Mouse (Mus musculus) kidney, adult 9 months (tissue): ENCODE data around the gene Dcaf11.

ENCODE experiments used
- DNase-seq: peaks from one replicate; pipeline ENCODE4 v3.0.0; 2022

Dcaf11 gene

DNA sequence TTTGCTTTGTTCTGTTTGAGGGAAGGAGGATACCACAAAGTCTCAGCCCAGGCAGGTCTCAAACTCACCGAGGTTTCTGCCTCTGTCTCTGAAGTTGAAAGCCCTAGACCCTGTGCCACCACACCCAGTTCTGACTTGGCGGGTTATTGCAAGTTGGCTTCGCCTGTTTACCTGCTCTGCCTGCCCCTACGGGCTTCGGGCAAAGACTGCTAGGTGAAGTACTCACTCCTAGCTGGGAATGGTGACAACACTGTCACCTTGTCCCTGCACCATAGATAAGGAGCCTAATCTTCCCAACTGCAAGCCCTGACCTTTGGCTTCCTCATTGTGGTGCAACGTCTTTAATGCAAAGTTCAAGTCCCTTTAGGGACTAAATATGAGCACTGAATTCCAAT lies 25.8 kb downstream of the Dcaf11 start:
- no peak for DNase-seq

DNA sequence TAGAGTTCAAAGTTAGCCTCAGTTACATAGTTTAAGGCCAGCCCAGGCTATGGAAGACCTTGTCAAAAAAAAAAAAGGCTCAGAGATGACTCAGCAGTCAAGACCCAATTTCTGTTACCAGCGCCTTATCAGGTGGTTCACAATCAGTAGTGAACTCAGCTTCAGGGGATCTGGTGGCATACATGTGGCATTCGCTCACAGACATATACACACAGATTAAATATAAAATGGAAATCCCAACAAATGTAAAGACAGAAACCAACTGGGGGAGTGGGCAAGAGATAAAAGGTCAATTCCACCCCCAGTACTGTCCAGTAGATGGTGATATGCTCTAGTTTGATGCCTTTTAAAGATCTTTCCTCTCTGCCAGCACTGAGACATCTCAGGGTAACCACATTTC lies 26.3 kb downstream of the Dcaf11 start:
- DNase-seq: no peak

DNA sequence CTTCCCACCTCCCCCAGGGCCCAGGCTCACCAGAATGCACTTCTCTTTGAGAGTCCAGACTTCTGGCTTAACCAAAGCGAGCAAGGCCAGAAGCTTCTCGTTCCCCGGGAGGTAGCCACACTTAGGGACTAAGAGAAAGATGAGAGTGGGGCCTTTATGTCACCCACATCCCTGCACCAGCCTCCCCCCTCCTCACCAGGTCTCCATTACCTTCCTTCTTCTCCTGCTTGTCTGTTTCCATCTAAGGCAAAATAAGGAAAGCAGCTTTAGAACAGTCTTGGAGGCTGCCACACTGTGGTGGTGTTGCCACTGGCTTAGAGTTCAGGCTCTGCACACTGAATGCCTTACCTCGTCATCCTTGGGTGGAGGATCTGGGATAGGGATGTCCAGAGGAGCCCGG lies 29.5 kb downstream of the Dcaf11 start:
- no peak for DNase-seq

DNA sequence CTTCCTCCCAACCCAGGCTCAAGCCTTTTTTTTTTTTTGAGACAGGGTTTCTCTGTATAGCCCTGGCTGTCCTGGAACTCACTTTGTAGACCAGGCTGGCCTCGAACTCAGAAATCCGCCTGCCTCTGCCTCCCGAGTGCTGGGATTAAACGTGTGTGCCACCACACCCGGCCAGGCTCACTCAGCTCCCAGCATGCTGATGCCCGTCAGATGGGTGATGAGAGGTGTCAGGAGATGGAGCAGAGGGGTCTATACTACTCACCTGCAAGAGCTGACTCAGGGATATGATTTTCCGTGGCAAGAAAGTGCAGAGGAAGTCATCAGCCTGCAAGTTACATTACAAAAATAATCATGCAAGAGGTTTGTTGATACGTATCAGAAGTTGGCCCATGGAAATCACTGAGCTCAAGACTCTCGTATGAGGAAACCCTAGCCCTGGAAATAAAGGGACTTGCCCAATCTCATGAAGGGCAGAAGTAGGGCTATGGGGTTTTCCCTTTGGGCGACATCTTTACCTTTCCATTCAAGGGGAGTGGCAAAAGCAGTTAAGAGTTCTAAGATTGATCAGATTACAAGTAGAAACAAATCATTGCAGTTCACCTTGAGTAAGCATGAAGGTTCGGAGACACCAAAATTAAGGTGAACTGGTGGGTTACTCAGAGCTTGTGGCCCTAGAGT lies 30.1 kb downstream of the Dcaf11 start:
- DNase-seq: no peak

DNA sequence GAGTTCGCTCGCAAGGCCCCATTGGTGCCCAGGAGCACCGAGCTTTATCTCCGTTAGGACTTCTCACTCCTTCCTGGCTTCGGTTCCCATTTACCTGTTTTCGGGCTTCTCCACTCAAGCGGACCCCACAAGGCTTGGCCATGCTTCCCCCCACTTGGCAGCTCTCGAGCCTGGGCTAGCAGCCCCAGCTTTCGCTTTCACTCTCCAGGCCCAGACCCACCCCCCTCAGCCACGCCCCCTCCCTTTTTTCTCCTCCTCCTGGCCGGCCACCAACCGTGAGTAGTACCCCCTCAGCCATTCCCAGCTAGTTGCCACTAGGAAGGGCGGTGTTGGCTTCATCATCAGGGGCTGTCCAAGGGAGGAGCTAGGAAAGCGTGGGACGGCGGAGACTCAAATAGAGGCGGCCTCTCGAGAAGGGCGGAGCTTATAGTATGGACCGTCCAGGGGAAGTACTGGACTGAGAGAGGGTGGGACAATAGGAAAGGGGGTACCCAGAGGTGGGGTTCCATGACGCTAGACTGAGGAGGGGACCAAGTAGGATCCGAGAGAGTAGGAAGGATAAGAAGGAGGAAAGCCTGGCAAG lies 31.0 kb downstream of the Dcaf11 start, which contains the start of gene Psme2:
TSS of gene Psme2 (minus strand) at position 366 of the 583 bp plus-strand sequence.
- DNase-seq: peak; percentile 99

DNA sequence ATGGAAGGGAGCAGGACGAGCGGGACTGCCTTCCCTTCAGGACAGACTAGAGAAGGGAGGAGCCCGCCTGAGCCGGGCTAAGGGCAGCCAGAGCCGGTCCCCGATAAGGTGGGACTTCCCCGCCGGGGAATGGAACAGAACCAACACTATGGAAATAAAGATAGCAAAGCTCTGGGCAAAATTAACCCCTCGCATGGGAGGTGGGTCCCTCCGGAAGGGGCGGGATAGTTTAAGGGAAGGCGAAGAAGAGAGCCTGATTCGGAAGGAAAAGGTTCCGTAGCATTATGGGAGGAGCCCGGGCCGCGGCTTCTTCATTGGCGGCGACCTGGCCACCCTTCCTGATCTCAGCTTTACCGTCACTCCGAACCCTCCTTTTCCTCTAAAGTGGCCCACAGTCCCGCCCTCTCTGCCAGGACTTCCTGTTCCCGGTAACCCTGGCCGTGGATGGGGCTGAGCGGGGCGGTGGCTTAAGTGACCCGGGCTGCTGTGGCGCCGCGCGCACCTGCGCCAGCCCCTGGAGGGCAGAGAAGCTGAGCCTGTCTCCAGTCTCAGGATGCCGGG lies 31.6 kb downstream of the Dcaf11 start, which contains the start of gene Rnf31:
TSS of gene Rnf31 (plus strand) at position 378 of the 561 bp plus-strand sequence.
- peak; percentile 99 for DNase-seq

DNA sequence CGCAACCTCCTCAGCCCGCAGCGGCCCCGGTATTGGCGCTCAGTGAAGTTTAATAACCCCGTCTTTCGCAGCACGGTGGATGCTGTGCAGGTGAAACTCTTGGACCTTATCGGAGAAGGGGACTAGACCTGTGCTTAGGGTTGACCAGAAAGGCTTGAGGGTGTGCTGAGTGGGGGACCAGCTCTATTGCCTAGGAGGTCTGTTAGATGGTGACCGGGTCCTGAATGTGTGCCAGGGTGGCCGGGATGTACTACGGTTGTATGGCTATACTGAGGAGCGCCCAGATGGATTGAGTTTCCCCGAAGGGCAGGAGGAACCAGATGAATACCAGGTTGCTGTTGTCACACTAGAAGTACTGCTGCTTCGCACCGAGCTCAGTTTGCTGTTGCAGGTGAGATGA lies 32.4 kb downstream of the Dcaf11 start:
- DNase-seq: peak; percentile 49

DNA sequence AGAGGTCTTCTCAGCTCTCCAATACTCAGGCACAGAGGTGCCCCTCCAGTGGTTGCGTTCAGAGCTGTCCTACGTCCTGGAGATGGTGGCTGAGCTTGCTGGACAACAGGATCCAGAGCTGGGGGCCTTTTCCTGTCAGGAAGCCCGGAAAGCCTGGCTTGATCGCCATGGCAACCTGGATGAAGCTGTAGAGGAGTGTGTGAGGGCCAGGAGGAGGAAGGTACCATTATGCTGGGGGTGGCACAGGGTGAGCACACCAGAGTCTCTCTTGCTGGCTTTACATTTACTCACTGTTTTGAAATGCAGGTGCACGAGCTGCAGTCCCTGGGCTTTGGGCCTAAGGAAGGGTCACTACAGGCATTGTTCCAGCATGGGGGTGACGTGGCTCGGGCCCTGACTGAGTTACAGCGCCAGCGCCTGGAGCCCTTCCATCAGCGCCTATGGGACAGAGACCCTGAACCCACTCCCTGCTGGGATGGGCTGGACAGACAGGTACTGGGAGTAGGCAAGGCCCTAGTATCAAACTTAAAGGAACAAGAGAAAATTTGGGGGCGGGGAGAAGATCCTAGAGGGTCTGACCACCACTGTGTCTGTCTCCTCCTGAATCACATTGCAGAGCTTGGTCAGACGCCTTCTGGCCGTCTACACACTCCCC lies 36.4 kb downstream of the Dcaf11 start:
- DNase-seq: no peak

DNA sequence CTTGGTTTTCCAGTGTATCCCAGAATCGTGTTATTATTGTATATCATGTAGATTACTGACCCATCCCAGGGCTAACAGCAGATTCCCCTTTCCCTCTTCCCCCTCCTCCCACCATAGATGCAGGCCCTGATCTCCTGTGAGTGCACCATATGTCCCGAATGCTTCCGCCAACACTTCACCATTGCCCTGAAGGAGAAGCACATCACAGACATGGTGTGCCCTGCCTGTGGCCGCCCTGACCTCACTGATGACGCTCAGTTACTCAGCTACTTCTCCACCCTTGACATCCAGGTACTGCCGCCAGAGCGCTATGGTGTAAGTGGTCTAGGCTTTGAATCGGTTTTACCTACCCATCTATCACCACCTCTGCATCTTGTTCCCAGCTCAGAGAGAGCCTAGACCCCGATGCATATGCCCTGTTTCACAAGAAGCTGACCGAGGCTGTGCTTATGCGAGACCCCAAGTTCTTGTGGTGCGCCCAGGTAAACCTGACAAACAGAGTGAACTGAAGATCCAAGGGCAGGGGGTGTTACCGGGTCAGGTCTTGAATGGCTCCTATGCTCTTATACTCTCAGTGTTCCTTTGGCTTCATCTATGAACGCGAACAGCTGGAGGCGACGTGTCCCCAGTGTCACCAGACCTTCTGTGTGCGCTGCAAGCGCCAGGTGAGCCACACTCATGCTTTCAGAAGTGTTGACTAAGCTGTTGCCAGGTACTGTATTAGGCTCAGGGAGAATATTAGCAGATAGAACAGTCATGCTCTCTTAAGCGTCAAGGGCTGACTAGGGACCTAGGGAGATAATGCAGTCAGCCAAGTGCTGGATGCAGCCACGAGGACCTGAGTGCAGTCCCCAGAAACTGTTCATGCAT lies 39.0 kb downstream of the Dcaf11 start:
- no peak for DNase-seq

DNA sequence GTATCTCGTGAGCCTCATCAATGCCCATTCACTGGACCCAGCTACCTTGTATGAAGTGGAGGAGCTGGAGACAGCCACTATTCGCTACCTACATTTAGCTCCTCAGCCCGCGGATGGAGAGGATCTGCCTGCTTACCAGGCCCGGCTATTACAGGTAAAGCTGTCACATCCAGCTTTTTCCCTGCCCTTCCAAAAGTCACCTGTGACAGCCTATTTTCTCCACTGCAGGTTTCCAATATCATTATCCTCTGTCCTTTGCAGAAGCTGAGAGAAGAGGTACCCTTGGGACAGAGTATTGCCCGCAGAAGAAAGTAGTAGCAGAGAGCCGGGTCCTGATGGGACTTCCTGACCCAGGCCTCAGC lies 43.4 kb downstream of the Dcaf11 start, which contains the start of gene Irf9:
TSS of gene Irf9 (plus strand) at position 301 of the 362 bp plus-strand sequence.
- DNase-seq: no peak

DNA sequence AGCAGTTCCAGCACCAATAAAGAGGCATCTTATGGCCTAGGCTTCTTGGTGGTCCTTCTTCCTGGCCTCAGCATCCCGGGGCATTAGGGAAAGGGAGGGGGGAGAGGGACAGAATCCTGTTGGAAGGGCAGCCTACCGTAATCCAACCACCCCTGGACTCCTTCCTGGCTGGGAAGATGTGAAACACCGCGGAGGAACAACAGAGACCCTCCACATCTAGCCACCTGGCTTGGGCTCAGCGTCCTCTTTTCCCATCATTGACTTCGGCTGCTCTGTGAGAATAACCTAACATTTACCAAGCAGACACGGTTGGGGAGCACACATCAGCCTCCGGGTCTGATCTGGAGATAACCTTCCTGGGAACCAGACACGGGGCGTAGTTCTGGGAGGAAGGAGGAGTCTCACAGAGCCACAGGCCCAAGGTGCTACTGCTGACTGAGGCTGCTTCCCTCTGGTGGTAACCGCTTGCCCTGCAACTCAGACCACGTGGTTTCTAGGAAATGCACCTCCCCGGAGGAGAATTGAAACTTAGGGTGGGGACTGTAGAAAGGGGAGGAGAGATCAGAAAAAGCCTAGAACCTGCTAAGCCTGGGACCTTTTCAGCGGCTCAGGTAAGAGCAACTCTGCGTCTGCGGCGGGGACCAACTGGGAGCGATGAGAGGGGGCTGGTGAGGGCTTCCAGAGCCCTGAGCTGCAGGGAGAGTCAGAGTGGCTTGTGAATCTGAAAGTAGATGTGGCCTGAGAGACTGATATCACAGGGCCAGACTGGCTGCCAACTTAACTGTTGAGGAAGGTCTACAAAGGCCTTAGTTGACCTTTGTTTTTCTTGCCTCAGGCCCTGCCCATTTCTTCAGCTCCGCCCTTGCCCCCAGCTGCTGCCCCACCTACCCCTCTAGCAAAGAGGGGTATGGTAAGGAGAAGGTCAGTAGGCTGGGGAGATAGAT lies 44.1 kb downstream of the Dcaf11 start:
- peak; percentile 98 for DNase-seq

DNA sequence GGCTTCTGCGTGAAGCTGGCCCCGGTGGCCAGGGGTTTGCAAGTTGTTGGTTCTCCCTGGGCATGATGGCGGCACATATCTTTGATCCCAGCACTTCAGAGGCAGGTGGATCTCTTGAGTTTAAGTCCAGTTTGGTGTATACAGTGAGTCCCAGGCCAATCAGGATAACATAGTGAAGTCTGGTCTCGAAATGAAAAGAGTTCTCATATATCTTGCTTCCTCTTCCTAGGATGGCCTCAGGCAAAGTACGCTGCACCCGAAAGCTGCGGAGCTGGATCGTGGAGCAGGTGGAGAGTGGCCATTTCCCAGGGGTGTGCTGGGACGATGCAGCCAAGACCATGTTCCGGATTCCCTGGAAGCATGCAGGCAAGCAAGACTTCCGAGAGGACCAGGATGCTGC lies 45.0 kb downstream of the Dcaf11 start:
- DNase-seq: no peak

DNA sequence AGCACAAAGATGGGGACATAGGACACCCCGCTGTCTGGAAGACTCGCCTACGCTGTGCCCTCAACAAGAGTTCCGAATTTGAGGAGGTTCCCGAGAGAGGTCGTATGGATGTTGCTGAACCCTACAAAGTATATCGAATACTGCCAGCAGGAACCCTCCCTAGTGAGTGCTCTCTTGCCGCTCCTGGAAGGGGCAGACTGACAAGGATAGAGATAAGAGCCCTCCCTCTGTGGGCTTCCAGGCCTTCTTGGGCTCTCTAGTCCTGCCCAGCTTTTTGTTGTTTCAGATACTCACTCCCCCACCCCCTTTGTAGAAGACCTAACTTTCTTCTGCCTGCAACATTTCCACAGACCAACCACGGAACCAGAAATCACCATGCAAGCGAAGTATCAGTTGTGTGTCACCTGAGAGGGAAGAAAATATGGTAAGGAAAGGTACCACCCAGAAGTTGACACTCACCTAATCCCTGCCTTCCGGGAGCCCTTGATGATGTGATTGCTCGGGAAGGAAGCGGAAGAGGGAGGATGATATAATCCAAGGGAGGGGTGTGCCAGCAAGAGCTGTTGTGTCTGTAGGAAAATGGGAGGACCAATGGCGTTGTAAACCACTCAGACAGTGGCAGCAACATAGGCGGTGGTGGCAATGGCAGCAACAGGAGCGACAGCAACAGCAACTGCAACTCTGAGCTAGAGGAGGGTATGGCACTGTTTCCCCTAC lies 46.1 kb downstream of the Dcaf11 start:
- DNase-seq: no peak

DNA sequence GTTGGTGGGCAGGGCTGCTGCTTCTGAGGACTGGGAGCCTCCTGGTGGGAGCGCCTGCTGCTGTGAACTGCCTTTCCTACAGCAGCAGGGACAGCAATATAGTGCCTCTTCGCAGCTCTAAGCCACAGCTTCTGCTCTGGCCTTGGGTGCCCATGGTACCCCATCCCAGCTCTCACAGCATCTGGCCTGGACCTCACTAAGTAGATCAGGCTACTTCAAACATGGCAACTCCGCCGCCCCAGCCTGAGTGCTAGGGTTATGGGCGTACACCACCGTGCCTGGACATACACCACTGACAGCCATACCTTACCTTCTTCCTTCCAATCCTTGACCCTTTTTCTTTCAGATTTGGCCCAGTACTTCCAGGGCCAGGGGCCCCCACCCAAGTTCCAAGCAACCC lies 48.5 kb downstream of the Dcaf11 start:
- no peak for DNase-seq

DNA sequence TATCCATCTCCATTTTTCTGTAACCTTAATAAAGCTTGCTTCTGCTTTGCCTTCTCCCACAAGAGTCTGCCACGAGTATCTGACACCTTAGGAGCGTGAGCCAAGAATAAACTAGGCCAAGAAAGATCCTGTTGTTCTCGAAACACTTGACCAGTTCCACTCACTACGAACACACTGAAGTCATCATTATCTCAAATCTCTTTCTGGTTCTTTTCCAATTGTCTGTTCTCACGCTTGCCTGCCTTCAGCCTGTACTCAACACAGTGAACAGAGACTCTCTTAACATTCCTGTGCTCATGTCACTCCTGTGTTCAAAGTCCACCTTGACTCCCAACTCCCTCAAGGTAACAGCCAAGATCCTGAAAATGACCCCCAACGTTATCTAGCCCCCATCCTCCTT lies 53.5 kb downstream of the Dcaf11 start:
- peak; percentile 68 for DNase-seq

DNA sequence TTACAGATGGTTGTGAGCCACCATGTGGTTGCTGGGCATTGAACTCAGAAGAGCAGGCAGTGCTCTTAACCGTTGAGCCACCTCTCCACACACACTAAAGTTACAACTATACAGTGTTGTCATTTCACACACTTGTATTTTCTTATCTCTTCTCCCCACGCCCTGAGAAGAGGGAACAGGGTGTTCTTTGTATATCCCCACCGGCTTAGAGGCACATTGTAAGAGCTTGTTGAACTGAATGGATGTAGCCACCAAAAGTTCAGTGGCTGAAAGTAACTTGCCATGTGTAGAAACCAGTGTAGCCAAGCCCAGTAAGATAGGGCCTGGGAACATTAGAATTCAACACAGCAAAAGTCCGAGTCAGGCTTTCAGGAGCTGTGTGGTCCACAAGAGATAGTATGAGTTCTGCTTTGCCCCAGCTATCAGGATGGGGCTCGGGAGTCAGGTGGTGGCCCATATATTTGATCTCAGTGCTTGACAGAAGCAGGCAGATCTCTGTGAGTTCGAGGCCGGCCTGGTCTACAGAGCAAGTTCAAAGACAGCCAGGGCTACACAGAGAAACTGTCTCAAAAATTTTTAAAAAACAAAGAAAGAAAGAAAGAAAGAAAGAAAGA lies 54.9 kb downstream of the Dcaf11 start:
- DNase-seq: no peak

DNA sequence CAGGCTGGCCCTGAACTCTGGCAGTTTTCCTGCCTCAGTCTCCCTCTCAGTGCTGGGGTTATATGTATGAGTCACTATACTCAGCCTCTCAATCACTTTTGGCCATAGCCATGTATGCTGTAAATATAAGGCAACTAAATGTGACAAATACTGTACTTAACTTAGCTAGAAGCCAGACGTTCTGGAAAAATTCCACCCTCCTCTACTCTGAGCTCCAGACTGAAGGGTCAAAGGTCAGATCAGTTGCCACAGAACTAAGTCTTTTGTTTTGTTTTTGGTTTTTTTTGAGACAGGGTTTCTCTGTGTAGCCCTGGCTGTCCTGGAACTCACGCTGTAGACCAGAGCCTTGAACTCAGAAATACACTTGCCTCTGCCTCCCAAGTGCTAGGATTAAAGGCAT lies 56.1 kb downstream of the Dcaf11 start:
- DNase-seq: no peak

DNA sequence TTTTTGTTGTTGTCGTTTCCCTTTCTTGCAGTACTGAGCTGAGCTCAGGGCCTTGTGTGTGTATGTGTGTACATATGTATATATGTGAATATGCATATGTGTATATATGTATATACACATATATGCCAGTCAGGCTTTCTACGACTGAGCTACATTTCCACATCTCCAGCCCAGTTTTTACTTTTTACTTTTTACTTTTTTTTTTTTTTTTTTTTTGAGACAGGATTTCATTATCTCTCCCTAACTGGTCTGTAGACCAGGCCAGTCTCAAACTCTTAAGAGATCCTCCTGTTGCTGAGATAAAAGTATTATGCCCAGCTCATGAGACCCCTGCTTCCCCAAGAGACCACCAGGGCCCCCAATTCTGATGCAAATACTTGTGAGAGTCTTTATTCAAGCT lies 57.0 kb downstream of the Dcaf11 start:
- DNase-seq: no peak

DNA sequence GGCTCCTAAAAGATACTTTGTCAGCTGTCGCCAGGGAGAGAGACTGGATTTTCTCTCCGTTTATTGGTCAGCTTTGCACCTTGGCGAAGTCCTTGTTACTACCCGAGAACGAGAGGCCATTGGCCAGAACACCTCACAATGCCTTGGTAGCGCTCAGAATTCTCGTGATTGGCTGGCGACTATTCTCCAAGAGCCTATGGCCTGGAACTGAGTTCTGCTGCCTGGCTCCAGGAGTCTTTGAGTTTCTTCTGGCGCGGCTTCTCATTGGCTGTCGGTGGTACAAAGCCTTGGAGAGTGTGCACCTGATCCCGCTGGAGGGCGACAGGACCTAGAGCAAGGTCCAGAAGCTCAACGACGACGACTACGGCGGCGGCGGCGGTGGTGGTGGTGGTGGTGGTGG lies 58.0 kb downstream of the Dcaf11 start, which contains the start of gene Rec8:
TSS of gene Rec8 (plus strand) at position 216 of the 400 bp plus-strand sequence.
- peak; percentile 62 for DNase-seq

DNA sequence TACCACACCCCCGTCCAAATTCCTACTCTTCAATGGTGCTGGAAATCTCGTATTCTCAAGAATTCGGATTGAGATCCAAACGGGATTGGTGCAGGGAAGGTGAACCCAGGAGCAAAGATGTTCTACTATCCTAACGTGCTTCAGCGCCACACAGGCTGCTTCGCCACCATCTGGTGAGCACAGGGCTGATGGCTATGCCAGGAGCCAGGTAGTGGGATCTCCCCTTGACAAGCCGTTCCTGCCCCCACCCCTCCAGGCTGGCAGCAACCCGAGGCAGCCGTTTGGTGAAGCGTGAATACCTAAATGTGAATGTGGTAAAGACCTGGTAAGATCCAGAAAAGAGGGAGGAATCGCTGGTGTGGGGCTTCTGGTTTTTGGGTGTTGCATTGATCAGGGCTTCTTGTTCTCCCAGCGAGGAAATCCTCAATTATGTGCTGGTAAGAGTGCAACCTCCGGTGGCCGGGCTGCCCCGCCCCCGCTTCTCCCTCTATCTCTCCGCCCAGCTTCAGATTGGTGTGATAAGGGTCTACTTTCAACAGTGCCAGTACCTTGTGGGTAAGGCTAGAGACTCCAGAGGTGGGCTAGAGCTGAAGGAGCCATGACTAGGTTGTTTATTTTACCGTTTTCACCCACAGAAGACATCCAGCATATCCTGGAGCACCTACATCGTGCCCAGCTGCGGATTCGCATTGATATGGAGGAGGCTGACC lies 58.8 kb downstream of the Dcaf11 start:
- no peak for DNase-seq
